Mouse (Mus musculus) left cerebral cortex, adult 2 months (tissue): ENCODE data around the gene Uqcrc1. TPM values are rescaled to one million over a fixed set of nuclear protein-coding genes. Genes with fewer than 3 reads are reported as not detected.

ENCODE experiments used
- DNase-seq, 2 experiments: peaks; one replicate each; pipeline ENCODE4 v3.0.0; 2021 to 2022; ENCODE audit warnings: low spot score in 2 of 2, mixed read lengths in 1 of 2; ENCODE audit errors: extremely low spot score in 1 of 2
- H3K27ac ChIP-seq: fragments of 200-600 bp; 2 replicates; pipeline ENCODE4 v1.8.1; 2022
- H3K4me3 ChIP-seq: fragments of 200-600 bp; 2 replicates; pipeline ENCODE4 v1.8.1; 2022
- CTCF ChIP-seq: fragments of 200-600 bp; IDR thresholded peaks from 2 replicates; pipeline ENCODE4 v1.8.1; 2022; ENCODE audit warnings: antibody characterized with exemption, mild to moderate bottlenecking, moderate library complexity
- intact Hi-C: fragments of 180-260 bp; cut with DNase I; formaldehyde crosslinking; loops from one replicate; pipeline ENCODE4 v1.15.1; 2025
- total RNA-seq, 2 experiments: library from RNA; stranded (reverse); gene quantifications; 2 replicates each; pipeline ENCODE4 v1.2.3; 2021

Gene Uqcrc1
- total RNA-seq, 2 experiments from 2014 or later: 358 to 364 TPM

DNA sequence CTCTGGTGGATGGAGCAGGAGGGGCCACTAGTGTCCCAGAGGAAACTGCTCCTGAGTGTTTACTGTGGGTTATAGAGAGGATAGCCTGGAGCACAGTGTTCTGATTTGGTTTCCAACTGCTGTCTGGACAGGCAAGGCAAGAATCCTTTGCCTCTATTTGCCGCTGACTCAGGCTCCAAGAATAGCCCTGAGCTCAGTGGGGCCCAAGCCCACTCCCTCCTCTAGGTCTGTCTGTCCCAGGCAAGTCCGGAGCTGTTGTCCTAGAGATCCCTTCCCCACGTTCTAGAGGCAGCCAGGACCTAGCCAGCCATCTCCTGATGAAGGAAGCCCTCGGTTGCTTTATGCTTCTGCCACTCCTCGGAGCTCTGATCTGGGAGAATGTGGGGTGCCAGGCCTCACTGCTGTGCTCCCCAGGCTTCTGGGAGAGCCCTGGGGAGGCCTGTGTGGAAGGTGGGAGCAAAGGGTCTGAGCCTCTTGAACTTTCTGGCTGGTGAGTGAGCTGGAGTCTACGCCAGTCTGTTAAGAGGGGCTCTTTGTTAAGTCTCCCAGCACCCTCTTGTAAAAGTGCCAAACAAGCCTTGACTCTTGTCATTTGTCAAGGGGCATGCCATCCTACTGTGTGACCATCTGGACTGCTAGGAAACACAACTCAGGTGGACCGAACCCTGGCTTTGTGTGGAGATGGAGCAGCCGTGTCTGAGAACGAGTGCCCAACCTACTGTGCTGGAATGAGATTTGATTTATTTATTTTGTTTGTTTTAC is 13.7 kb downstream of the Uqcrc1 start:
- DNase-seq: no peak
- TF ChIP-seq CTCF: no peak
- intact Hi-C loops: loop anchor here (5.0 kb wide), 1 partner anchor 117 kb away; no protein-coding TSS in a partner anchor
- H3K4me3 ChIP-seq: no peak overlapping the region
- no peak overlapping the region for H3K27ac ChIP-seq

DNA sequence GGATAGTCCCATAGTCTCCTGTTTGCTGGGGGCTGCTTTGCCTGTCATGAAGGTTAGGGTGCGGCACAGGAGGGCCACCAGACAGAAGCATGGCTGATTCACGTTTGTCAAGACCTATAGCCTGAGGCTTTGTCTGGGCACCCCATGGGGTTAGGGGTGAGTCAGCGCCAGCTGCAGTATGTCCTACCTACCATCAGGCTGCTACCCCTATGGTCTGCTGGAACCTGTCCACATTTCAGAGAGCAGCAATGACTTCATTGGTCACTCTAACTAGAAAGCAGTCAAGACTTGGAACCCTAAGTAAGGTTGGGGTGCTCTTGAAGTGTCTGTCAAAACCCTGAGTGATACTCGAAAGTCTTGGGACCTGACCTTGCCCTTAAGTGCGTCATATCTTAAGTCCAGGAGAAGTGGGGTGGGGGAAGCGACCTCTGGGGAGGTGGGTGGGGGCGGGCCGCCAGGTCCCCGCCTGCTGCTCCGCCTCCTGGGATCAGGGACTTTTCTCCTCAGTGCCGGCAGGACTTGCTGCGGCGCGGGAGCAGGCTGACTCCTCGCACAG is 16.7 kb downstream of the Uqcrc1 start, which contains the start of gene Col7a1:
Gene Col7a1, plus strand, starts transcription at position 506 of the 556 bp plus-strand sequence.
- no peak for DNase-seq
- intact Hi-C loops: no loop called here
- Histone ChIP-seq H3K4me3 (no peak within 1 kb of the TSS), H3K27ac (no peak within 1 kb of the TSS)
- no peak for TF ChIP-seq CTCF

DNA sequence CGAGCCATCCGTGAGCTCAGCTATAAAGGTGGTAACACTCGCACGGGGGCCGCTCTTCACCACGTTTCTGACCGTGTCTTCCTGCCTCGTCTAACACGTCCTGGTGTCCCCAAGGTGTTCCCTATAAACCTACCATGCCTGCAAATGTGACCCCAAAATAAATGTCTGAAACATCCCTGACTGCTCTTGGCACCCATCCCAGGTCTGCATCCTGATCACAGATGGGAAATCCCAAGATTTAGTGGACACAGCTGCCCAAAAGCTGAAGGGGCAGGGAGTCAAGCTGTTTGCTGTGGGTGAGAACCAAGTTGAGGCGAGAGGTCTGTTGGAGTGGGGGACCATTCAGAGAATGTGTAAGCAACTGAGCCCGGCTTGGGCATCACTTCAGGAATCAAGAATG is 18.8 kb downstream of the Uqcrc1 start:
- no peak for TF ChIP-seq CTCF
- Histone ChIP-seq H3K4me3 (no peak overlapping the region), H3K27ac (no peak overlapping the region)
- intact Hi-C loops: no loop called here
- no peak for DNase-seq

DNA sequence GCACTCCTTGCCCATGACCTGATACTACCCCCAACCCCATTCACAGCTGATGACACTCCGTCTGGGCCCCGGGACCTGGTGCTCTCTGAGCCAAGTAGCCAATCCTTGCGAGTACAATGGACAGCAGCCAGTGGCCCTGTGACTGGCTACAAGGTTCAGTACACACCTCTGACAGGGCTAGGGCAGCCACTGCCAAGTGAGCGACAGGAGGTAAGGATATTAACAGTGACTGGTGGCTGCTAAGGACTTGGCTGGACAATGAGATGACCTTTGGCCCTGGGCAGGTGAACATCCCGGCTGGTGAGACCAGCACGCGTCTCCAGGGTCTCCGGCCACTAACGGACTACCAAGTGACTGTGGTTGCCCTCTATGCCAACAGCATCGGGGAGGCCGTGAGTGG is 19.4 kb downstream of the Uqcrc1 start:
- no peak overlapping the region for H3K4me3 ChIP-seq
- DNase-seq: no peak
- no peak overlapping the region for H3K27ac ChIP-seq
- TF ChIP-seq CTCF: no peak
- intact Hi-C loops: no loop called here

DNA sequence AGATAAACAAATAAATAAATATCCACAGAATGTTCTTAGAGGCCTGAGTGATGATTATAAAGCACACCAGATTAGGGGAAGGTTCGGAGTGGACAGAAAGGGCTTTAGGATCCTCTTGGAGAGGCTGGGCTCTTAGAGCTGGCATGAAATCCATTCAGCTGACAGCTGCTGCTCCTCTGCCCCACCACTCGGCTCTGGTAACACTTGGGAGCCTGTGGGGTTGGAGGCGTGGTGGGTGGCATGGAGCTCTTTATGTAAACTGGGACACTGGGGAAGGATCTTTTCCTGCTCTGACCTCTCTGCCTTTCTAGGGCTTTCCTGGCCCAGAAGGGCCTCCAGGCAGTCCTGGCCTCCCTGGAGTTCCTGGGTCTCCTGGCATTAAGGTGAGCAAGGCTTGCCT is 27.1 kb downstream of the Uqcrc1 start:
- no peak overlapping the region for H3K4me3 ChIP-seq
- no peak overlapping the region for H3K27ac ChIP-seq
- DNase-seq: no peak
- intact Hi-C loops: no loop called here
- no peak for TF ChIP-seq CTCF

DNA sequence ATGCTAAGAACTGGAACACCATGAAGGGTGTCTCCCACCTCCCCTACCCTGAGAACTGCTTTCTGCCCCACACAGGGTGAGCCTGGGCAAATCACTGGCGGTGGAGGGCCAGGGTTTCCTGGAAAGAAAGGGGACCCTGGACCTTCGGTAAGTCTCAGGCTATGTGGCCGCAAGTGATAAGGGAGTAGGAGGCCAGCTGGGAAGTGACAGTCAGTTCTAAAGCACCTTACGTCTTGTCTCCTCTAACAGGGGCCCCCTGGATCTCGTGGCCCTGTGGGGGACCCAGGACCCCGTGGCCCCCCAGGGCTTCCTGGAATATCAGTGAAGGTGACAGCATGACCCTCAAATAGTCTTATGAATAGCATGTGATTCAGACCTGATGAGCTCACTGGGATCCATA is 27.9 kb downstream of the Uqcrc1 start:
- Histone ChIP-seq H3K4me3 (no peak overlapping the region), H3K27ac (no peak overlapping the region)
- TF ChIP-seq CTCF: no peak
- no peak for DNase-seq
- intact Hi-C loops: no loop called here

DNA sequence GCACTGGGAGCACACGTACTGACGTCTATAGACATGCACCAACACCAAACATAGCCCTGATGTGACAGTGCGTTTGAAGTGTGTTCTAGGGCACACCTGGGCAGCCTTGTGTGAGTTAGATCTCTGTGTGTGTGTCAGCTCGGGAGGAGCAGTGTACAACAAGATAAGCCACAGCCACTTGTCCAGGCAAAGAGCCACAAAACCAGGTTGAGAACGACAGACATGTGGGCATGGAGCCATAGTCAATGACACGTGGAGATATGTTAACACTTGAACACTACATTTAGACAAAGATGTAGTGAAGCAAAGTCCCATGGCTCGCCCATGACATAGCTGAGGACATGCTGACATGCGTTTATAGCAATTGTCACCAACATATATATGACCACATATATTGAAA is 34.2 kb downstream of the Uqcrc1 start:
- H3K27ac ChIP-seq: no peak overlapping the region
- DNase-seq: no peak
- TF ChIP-seq CTCF: no peak
- intact Hi-C loops: no loop called here
- H3K4me3 ChIP-seq: no peak overlapping the region

DNA sequence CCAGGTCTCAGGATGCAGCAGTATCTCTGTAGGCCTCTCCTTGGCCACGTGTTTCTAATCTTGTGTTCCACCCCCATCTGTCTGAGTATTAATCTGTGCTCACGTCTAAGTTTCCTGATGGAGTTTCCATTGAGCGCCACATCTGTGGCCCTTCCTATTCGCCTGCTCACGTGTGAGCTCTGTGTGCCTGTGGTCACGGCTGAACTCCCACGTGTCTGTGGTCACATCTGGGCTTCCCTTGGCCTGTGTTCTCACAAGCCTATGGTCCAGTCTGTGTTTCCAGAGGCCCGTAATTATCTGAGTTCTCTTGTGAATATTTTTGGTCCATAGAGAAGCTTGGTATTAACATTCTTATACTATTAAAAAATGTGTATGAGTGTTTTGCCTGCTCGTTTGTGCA is 40.0 kb downstream of the Uqcrc1 start:
- intact Hi-C loops: no loop called here
- no peak overlapping the region for H3K4me3 ChIP-seq
- no peak for TF ChIP-seq CTCF
- H3K27ac ChIP-seq: no peak overlapping the region
- no peak for DNase-seq

DNA sequence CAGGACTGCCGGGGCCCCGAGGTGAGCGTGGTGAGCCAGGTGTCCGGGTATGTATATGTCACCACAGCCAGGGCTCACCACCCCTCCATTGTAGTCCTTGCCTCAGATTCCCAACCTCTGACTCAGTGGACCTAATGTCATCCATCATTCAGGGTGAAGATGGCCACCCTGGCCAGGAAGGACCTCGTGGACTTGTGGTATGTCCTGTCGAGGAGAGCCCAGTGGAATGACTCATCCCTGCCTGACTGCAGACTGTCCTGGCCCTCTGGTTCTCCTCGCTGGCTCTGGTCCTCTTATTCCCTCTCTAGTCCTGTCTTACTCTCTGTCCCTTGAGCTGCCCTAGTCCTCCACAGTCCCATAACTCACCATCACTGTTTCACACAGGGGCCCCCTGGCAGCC is 41.5 kb downstream of the Uqcrc1 start:
- no peak for TF ChIP-seq CTCF
- no peak overlapping the region for H3K4me3 ChIP-seq
- intact Hi-C loops: no loop called here
- no peak overlapping the region for H3K27ac ChIP-seq
- no peak for DNase-seq

DNA sequence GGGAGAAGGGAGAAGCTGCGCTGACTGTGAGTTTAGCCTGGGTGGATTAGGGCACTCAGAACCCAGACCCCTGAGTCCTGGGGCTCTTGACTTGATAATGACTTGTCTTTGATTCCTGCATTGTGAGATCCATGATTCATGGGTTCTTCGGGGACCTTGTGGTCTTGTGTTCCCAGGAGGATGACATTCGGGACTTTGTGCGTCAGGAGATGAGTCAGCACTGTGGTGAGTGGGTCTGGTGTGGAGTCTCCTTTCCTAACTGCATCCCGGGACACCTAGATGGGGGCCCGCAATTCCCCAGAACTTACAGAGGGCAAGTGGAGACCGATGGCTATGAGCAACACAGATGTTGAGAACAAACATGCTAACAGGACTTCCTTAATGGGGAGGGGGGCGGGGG is 46.1 kb downstream of the Uqcrc1 start:
- intact Hi-C loops: no loop called here
- H3K27ac ChIP-seq: no peak overlapping the region
- H3K4me3 ChIP-seq: no peak overlapping the region
- no peak for TF ChIP-seq CTCF
- no peak for DNase-seq

DNA sequence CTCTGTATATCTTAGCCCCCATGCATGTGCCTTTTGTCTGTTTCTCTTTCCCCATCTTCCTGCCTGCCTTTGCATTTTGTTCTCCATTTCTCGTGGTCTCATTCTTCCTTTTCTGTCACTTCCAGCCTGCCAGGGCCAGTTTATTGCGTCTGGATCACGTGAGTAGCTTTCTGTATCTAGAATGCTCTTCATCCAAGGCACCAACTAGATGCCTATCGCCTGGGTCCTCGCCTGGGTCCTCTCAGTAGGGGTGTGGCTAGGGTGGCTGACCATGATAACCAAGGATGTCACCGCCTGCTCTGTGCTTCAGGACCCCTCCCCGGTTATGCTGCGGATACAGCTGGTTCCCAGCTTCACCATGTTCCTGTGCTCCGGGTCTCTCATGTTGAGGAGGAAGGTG is 46.8 kb downstream of the Uqcrc1 start:
- intact Hi-C loops: no loop called here
- no peak for DNase-seq
- TF ChIP-seq CTCF: no peak
- Histone ChIP-seq H3K4me3 (no peak overlapping the region), H3K27ac (no peak overlapping the region)

DNA sequence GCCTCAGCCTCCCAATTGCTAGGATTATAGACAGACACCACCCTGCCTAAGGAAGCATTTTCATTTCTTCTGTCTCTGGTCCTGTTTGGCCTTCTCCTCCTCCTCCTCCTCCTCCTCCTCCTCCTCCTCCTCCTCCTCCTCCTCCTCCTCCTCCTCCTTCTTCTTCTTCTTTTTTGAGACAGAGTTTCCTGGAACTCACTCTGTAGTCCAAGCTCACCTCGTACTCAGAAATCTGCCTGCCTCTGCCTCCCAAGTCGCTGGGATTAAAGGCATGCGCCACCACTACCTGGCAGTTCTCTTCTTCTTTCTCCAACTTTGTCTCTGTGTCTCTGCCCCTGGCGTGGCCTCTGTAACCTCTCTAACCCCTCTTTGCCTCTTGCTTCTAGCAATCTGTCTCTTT is 49.3 kb downstream of the Uqcrc1 start, which contains the start of gene Ucn2:
Gene Ucn2, plus strand, starts transcription at position 301 of the 400 bp plus-strand sequence.
- TF ChIP-seq CTCF: no peak
- no peak within 1 kb of the TSS for H3K27ac ChIP-seq
- no peak within 1 kb of the TSS for H3K4me3 ChIP-seq
- DNase-seq: no peak
- intact Hi-C loops: no loop called here
